Mouse (Mus musculus) MEL (cell line): ENCODE measurements around the gene E2f1. TPM values are rescaled to one million over a fixed set of nuclear protein-coding genes. Genes with fewer than 3 reads are reported as not detected.

ENCODE experiments used
- DNase-seq: peaks from one replicate; pipeline ENCODE4 v3.0.0; 2011; ENCODE audit warnings: low read depth, low spot score
- H3K27ac ChIP-seq: 2 replicates; pipeline ENCODE4 v1.5.1; 2012; ENCODE audit warnings: low read depth, mild to moderate bottlenecking, control low read depth, low read length, moderate library complexity; ENCODE audit not compliant: control insufficient read depth
- H3K27me3 ChIP-seq, 2 experiments: fragments of 150-350 bp in 1 of 2; sonication (generic) in 1 of 2; 2 replicates each; pipeline ENCODE4 v1.6.1; 2012; ENCODE audit warnings: low read length in 2 of 2, mild to moderate bottlenecking in 2 of 2, improper control_type of control experiment in 1 of 2, moderate library complexity in 1 of 2; ENCODE audit not compliant: insufficient read depth in 2 of 2, control insufficient read depth in 1 of 2
- H3K36me3 ChIP-seq, 2 experiments: 2 replicates each; pipeline ENCODE4 v1.6.1; 2012 to 2014; ENCODE audit warnings: low read length in 2 of 2, improper control_type of control experiment in 1 of 2, inconsistent platforms in 1 of 2, mild to moderate bottlenecking in 1 of 2; ENCODE audit not compliant: insufficient read depth in 2 of 2, control insufficient read depth in 1 of 2
- H3K4me1 ChIP-seq, 2 experiments: fragments of 150-350 bp in 1 of 2; sonication (generic) in 1 of 2; 2 replicates each; pipeline ENCODE4 v1.6.1; 2012; ENCODE audit warnings: low read length in 2 of 2, improper control_type of control experiment in 1 of 2, mild to moderate bottlenecking in 1 of 2; ENCODE audit not compliant: insufficient read depth in 2 of 2, control insufficient read depth in 1 of 2
- H3K4me3 ChIP-seq, 2 experiments: fragments of 150-350 bp in 1 of 2; sonication (generic) in 1 of 2; 2 replicates each; pipeline ENCODE4 v1.5.1; 2012; ENCODE audit warnings: low read depth in 2 of 2, low read length in 2 of 2, mild to moderate bottlenecking in 2 of 2, moderate library complexity in 2 of 2, control low read depth in 1 of 2, improper control_type of control experiment in 1 of 2; ENCODE audit not compliant: control insufficient read depth in 1 of 2, insufficient read depth in 1 of 2
- H3K79me2 ChIP-seq: 2 replicates; pipeline ENCODE4 v1.6.1; 2012; ENCODE audit warnings: mild to moderate bottlenecking, low read length, moderate library complexity; ENCODE audit not compliant: control insufficient read depth, poor library complexity, insufficient read depth
- H3K9ac ChIP-seq: 2 replicates; pipeline ENCODE4 v1.6.1; 2012; ENCODE audit warnings: low read depth, mild to moderate bottlenecking, control low read depth, low read length, moderate library complexity; ENCODE audit not compliant: control insufficient read depth, poor library complexity, severe bottlenecking
- H3K9me3 ChIP-seq: fragments of 150-350 bp; sonication (generic); replicated peaks from 2 replicates; pipeline ENCODE4 v1.6.1; 2012; ENCODE audit warnings: mild to moderate bottlenecking, low read length, improper control_type of control experiment, moderate library complexity; ENCODE audit not compliant: insufficient read depth
- BHLHE40 ChIP-seq: IDR thresholded peaks from 2 replicates; pipeline ENCODE4 v1.6.1; 2012; ENCODE audit warnings: low read depth, mild to moderate bottlenecking, inconsistent platforms, low read length, improper control_type of control experiment, borderline replicate concordance
- CHD1 ChIP-seq: IDR thresholded peaks from 2 replicates; pipeline ENCODE4 v1.6.1; 2012; ENCODE audit warnings: low read depth, mild to moderate bottlenecking, inconsistent platforms, low read length, improper control_type of control experiment
- CTCF ChIP-seq, 3 experiments: IDR thresholded peaks in 2 of 3; conservative IDR thresholded peaks in 1 of 3; 2 replicates each; pipeline ENCODE4 v1.5.1; 2011 to 2012; ENCODE audit warnings: low read length in 3 of 3, low read depth in 2 of 3, mild to moderate bottlenecking in 2 of 3, improper control_type of control experiment in 1 of 3, inconsistent platforms in 1 of 3, mixed read lengths in 1 of 3, moderate library complexity in 1 of 3; ENCODE audit not compliant: control insufficient read depth in 1 of 3, insufficient read depth in 1 of 3, poor library complexity in 1 of 3, severe bottlenecking in 1 of 3
- E2F4 ChIP-seq: IDR thresholded peaks from 2 replicates; pipeline ENCODE4 v1.6.1; 2011; ENCODE audit warnings: low read depth, low read length, improper control_type of control experiment, borderline replicate concordance
- ELF1 ChIP-seq: IDR thresholded peaks from 2 replicates; pipeline ENCODE4 v1.6.1; 2014; ENCODE audit warnings: low read depth, mild to moderate bottlenecking, inconsistent platforms, low read length, improper control_type of control experiment, moderate library complexity
- EP300 ChIP-seq, 2 experiments: IDR thresholded peaks; 2 replicates each; pipeline ENCODE4 v1.6.1; 2011; ENCODE audit warnings: improper control_type of control experiment in 2 of 2, low read length in 2 of 2, low read depth in 1 of 2, mild to moderate bottlenecking in 1 of 2
- ETS1 ChIP-seq: IDR thresholded peaks from 2 replicates; pipeline ENCODE4 v1.6.1; 2012; ENCODE audit warnings: low read depth, mild to moderate bottlenecking, inconsistent platforms, low read length, improper control_type of control experiment, moderate library complexity
- GABPA ChIP-seq: IDR thresholded peaks from 2 replicates; pipeline ENCODE4 v1.6.1; 2012; ENCODE audit warnings: low read depth, mild to moderate bottlenecking, inconsistent platforms, low read length, improper control_type of control experiment, moderate library complexity
- GATA1 ChIP-seq: IDR thresholded peaks from 2 replicates; pipeline ENCODE4 v1.6.1; 2011; ENCODE audit warnings: low read depth, low read length, improper control_type of control experiment
- HCFC1 ChIP-seq: IDR thresholded peaks from 2 replicates; pipeline ENCODE4 v1.6.1; 2012; ENCODE audit warnings: low read depth, mild to moderate bottlenecking, inconsistent platforms, low read length, improper control_type of control experiment, moderate library complexity
- KAT2A ChIP-seq: conservative IDR thresholded peaks from 2 replicates; pipeline ENCODE4 v1.6.1; 2012; ENCODE audit warnings: low read depth, low read length, improper control_type of control experiment, inconsistent platforms
- MAFK ChIP-seq: IDR thresholded peaks from 2 replicates; pipeline ENCODE4 v1.6.1; 2011; ENCODE audit warnings: low read depth, mild to moderate bottlenecking, low read length, improper control_type of control experiment, borderline replicate concordance
- MAX ChIP-seq: IDR thresholded peaks from 2 replicates; pipeline ENCODE4 v1.6.1; 2011; ENCODE audit warnings: low read length, improper control_type of control experiment
- MAZ ChIP-seq: IDR thresholded peaks from 2 replicates; pipeline ENCODE4 v1.6.1; 2012; ENCODE audit warnings: low read depth, mild to moderate bottlenecking, inconsistent platforms, low read length, improper control_type of control experiment
- MXI1 ChIP-seq: IDR thresholded peaks from 2 replicates; pipeline ENCODE4 v1.6.1; 2011; ENCODE audit warnings: mild to moderate bottlenecking, low read depth, low read length, improper control_type of control experiment
- MYC ChIP-seq: IDR thresholded peaks from 2 replicates; pipeline ENCODE4 v1.6.1; 2011; ENCODE audit warnings: low read depth, mild to moderate bottlenecking, low read length, improper control_type of control experiment, moderate library complexity
- NELFE ChIP-seq: IDR thresholded peaks from 2 replicates; pipeline ENCODE4 v1.6.1; 2011; ENCODE audit warnings: low read depth, low read length, improper control_type of control experiment
- POLR2AphosphoS5 ChIP-seq: IDR thresholded peaks from 2 replicates; pipeline ENCODE4 v1.6.1; 2012; ENCODE audit warnings: low read depth, borderline replicate concordance, mild to moderate bottlenecking, inconsistent platforms, low read length, moderate library complexity, mixed read lengths
- RCOR1 ChIP-seq: IDR thresholded peaks from 2 replicates; pipeline ENCODE4 v1.6.1; 2012; ENCODE audit warnings: low read depth, mild to moderate bottlenecking, inconsistent platforms, low read length, improper control_type of control experiment
- SIN3A ChIP-seq: IDR thresholded peaks from 2 replicates; pipeline ENCODE4 v1.6.1; 2012; ENCODE audit warnings: low read length, improper control_type of control experiment, inconsistent platforms
- USF1 ChIP-seq: IDR thresholded peaks from 2 replicates; pipeline ENCODE4 v1.6.1; 2014; ENCODE audit warnings: low read depth, mild to moderate bottlenecking, inconsistent platforms, low read length, improper control_type of control experiment, moderate library complexity
- USF2 ChIP-seq, 2 experiments: IDR thresholded peaks; 2 replicates each; pipeline ENCODE4 v1.6.1; 2011 to 2012; ENCODE audit warnings: improper control_type of control experiment in 2 of 2, low read length in 2 of 2, borderline replicate concordance in 1 of 2, inconsistent platforms in 1 of 2, low read depth in 1 of 2, mild to moderate bottlenecking in 1 of 2; ENCODE audit not compliant: insufficient read depth in 1 of 2
- ZKSCAN1 ChIP-seq: IDR thresholded peaks from 2 replicates; pipeline ENCODE4 v1.6.1; 2012; ENCODE audit warnings: low read depth, mild to moderate bottlenecking, inconsistent platforms, low read length, improper control_type of control experiment, moderate library complexity
- ZMIZ1 ChIP-seq: IDR thresholded peaks from 2 replicates; pipeline ENCODE4 v1.6.1; 2012; ENCODE audit warnings: low read depth, mild to moderate bottlenecking, inconsistent platforms, low read length, improper control_type of control experiment, moderate library complexity
- ZNF384 ChIP-seq: IDR thresholded peaks from 2 replicates; pipeline ENCODE4 v1.6.1; 2012; ENCODE audit warnings: low read depth, mild to moderate bottlenecking, inconsistent platforms, low read length, improper control_type of control experiment
- polyA plus RNA-seq, 2 experiments: library from polyadenylated mRNA; stranded (reverse) in 1 of 2; unstranded in 1 of 2; fragments of >175 nt in 1 of 2; fragments of >200 nt in 1 of 2; gene quantifications; 2 replicates each; pipeline versions ENCODE4 v1.2.1 to v1.2.4; 2012; ENCODE audit warnings: low replicate concordance in 2 of 2, low read depth in 1 of 2; ENCODE audit not compliant: insufficient read length in 2 of 2, insufficient read depth in 1 of 2, missing spikeins in 1 of 2
- total RNA-seq: library from RNA; depleted of rRNA; stranded (reverse); fragments of 300-350 nt; gene quantifications from 2 replicates; pipeline ENCODE4 v1.2.3, GENCODE M21; 2012

E2f1 gene
- total and polyA plus RNA-seq, 3 experiments = 17.4 to 41.6 TPM; not detected in 1

DNA sequence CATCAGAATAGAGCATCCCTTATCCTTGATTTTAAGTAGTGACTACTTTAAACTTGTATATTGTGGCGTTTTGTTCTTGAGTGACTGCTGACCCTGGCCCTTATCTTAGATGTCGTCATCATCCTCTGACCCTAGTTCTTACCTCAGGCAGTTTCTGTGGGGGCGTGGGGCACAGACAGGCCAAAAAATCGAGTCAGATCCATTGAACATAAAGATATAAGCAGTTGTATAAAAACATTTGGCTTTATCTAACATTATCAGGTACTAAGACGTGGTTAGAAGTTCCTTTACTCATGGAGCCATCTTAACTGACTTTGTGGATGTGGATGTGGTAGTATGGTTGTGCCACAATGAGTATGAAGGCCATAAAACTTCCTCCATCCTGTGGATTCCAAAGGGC is 47.4 kb downstream of the E2f1 start (continued):
- TF ChIP-seq MAFK (no peak), MYC (no peak), RCOR1 (no peak), NELFE (no peak), EP300 (IDR thresholded peaks at IDR 0.05; ENCODE audit: low read depth in 1 of 2, low read length in 2 of 2) (peak; percentile 53 to 62; a peak in 3 of 4 replicates), POLR2AphosphoS5 (no peak), GABPA (no peak), ZMIZ1 (no peak), MAX (no peak), SIN3A (no peak), CTCF (IDR thresholded peaks at IDR 0.05 in 2 of 3, conservative IDR thresholded peaks at IDR 0.05 in 1 of 3; ENCODE audit: control insufficient read depth in 1 of 3, insufficient read depth in 1 of 3, low read depth in 2 of 3, low read length in 3 of 3, poor library complexity in 1 of 3, severe bottlenecking in 1 of 3) (no peak), CHD1 (no peak), HCFC1 (no peak), MAZ (no peak), ZNF384 (no peak), KAT2A (no peak), ETS1 (0 out of 2 replicates have a peak, but pooled peaks have one; percentile 33), ZKSCAN1 (no peak), ELF1 (no peak), MXI1 (no peak), GATA1 (0 out of 2 replicates have a peak, but pooled peaks have one; percentile 17), E2F4 (no peak)
- TF ChIP-seq, all 39 proteins: peak for 5

DNA sequence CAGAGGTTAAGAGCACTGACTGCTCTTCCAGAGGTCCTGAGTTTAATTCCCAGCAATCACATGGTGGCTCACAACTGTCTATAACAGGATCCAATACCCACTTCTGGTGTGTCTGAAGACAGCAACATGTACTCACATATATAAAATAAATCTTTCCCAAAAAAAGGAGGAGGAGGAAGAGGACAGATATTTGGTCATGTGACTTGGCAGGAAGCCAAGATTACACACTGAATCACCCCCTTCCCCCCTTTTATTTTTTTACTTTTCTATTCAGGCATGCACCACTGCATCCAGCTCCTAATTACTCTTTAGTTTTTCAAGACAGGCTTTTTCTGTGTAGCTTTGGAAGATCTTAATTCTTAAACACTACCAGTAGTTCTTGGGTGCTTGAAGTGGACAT is 48.2 kb downstream of the E2f1 start:
- Histone ChIP-seq H3K4me3 (no peak overlapping the region), H3K9me3 (no peaks in the 10 kb centered on the region), H3K9ac (no peak overlapping the region), H3K27me3 (no peaks in the 10 kb centered on the region)
- no peak for TF ChIP-seq E2F4
- TF ChIP-seq BHLHE40 = peak; percentile 54; the same call in 1 of the 2 replicates
- no peak for TF ChIP-seq CHD1
- TF ChIP-seq USF1 = peak; percentile 79
- peak in 1 of 2 experiments; percentile 37; a peak in 1 of 4 replicates for TF ChIP-seq USF2 (IDR thresholded peaks at IDR 0.05; ENCODE audit: borderline replicate concordance in 1 of 2, insufficient read depth in 1 of 2, low read depth in 1 of 2, low read length in 2 of 2)
- TF ChIP-seq, all 39 proteins: peak for 3
- no peak for DNase-seq
- peaks cover 2 to 12% of the 10 kb centered on the region in 2 experiments; a peak in 3 of 4 replicates for H3K4me1 ChIP-seq
- peaks cover 2 to 19% of the 10 kb centered on the region in 2 experiments for H3K36me3 ChIP-seq
- H3K27ac ChIP-seq = no peak overlapping the region
- H3K79me2 ChIP-seq = no peaks in the 10 kb centered on the region
